Mouse (Mus musculus) small intestine, adult 2 months (tissue): ENCODE data around the gene Tuba1c. TPM values are rescaled to one million over a fixed set of nuclear protein-coding genes. Genes with fewer than 3 reads are reported as not detected.

Source experiments
- H3K27ac ChIP-seq: fragments of 200-500 bp; 2 replicates; pipeline ENCODE4 v1.5.1; 2012; ENCODE audit warnings: low read depth, low read length, control low read depth, inconsistent platforms; ENCODE audit not compliant: insufficient read depth
- H3K27me3 ChIP-seq: fragments of 200-500 bp; 2 replicates; pipeline ENCODE4 v1.6.1; 2012; ENCODE audit warnings: mild to moderate bottlenecking, moderate library complexity, low read length, inconsistent platforms; ENCODE audit not compliant: control insufficient read depth, insufficient read depth
- H3K36me3 ChIP-seq: fragments of 200-500 bp; 2 replicates; pipeline ENCODE4 v1.6.1; 2012; ENCODE audit warnings: mild to moderate bottlenecking, low read length, control low read depth, inconsistent platforms; ENCODE audit not compliant: control insufficient read depth, insufficient read depth
- H3K4me1 ChIP-seq: fragments of 200-500 bp; 2 replicates; pipeline ENCODE4 v1.6.1; 2012; ENCODE audit warnings: low read length, inconsistent platforms, mixed read lengths; ENCODE audit not compliant: control insufficient read depth, insufficient read depth, insufficient read length
- H3K4me3 ChIP-seq: fragments of 200-500 bp; 2 replicates; pipeline ENCODE4 v1.5.1; 2012; ENCODE audit warnings: low read depth, mild to moderate bottlenecking, control low read depth, inconsistent platforms, low read length, moderate library complexity
- CTCF ChIP-seq: fragments of 200-500 bp; IDR thresholded peaks from 2 replicates; pipeline ENCODE4 v1.5.1; 2012; ENCODE audit warnings: low read depth, mild to moderate bottlenecking, control low read depth, inconsistent platforms, low read length, moderate library complexity, mixed read lengths; ENCODE audit not compliant: insufficient replicate concordance, insufficient read length; ENCODE audit errors: extremely low read depth
- POLR2A ChIP-seq: fragments of 200-500 bp; IDR thresholded peaks from 2 replicates; pipeline ENCODE4 v1.6.1; 2012; ENCODE audit warnings: low read depth, mild to moderate bottlenecking, control low read depth, inconsistent platforms, low read length, moderate library complexity
- WGBS: fragments of 180-500 bp; shearing (Covaris S2); methylation state at CpG from one replicate; pipeline ENCODE4 v1.1.7; 2018; 5-methylcytosine and 5-hydroxymethylcytosine counted together
- polyA plus RNA-seq: library from polyadenylated mRNA; depleted of rRNA; stranded (reverse); fragments of >200 nt; gene quantifications from 2 replicates; pipeline ENCODE4 v1.2.3, GENCODE M21; 2012

Tuba1c gene
- polyA plus RNA-seq, 1 experiment = 382 TPM

- TF ChIP-seq POLR2A (no peak), CTCF (no peak)
- peak overlapping the region; percentile 35 for H3K27ac ChIP-seq
- peak overlapping the region; percentile 54 for H3K4me3 ChIP-seq
- 23% methylated on average over 7 of the region's 7 CpGs for WGBS
- H3K27me3 ChIP-seq = no peaks in the 10 kb centered on the region
- H3K36me3 ChIP-seq = peaks cover 29% of the 10 kb centered on the region
- H3K4me1 ChIP-seq = 0 out of 2 replicates have a peak, but pooled peaks cover 2% of the 10 kb centered on the region
Observed at GRCm38 (mm10) chr15:99032726-99033250, 3.1 kb downstream of the Tuba1c start.

DNA sequence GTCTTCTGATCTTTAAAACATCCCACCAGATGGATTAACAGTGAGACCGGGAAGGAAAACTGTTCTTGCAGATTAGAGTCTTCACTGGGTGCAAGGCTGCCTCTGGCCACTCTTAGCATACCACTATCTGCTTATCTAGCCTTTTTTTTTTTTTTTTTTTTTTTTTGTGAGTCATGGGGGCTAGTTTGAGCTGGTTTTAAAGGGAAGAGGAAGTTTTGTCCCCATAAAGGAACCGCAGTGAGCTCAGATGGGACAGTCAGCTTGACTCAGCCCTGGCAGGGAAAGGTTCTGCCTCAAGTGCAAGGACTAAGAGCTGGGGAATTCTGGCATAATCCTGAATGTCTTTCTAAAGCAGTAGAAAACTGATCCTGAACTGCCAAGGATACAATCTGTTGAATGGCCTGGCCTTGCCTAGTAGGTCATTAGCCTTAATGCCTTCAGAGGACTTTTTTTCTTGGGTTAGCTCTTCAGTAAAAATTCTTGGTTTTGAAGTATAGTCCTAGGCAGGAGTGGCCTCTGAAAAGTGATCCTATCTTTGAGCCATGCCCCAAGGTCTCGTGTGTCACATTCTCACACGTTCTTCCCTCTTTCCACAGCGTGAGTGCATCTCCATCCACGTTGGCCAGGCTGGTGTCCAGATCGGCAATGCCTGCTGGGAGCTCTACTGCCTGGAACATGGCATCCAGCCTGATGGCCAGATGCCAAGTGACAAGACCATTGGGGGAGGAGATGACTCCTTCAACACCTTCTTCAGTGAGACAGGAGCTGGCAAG, 4.0 kb downstream of the Tuba1c start:
- H3K27ac ChIP-seq = peak overlapping the region; percentile 23; the same call in 1 of the 2 replicates

DNA sequence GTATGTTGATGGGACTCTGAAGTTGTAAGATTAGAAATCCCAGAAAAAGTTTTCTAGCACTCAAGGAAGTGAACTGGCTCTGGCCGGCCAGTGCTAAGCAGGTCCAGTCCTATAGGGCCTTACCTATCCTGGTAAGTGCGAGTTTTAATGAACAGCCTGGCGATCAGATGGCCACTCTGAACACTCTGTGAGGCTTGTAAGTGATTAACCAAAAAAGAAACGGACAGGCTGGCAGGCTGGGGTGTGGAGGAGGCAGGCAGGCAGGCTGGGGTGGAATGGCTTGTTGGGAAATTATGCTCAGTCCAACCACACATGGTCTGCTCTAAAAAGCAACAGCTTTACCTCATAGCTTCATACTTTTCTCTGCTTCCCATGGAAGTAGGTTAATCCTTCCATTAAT, 5.7 kb downstream of the Tuba1c start:
- 70% methylated on average over 4 of the region's 4 CpGs for WGBS
- no peaks in the 10 kb centered on the region for H3K27me3 ChIP-seq
- no peak overlapping the region for H3K4me3 ChIP-seq
- H3K36me3 ChIP-seq = peaks cover 39% of the 10 kb centered on the region
- no peak for TF ChIP-seq POLR2A
- TF ChIP-seq CTCF = no peak
- no peaks in the 10 kb centered on the region for H3K4me1 ChIP-seq
- no peak overlapping the region for H3K27ac ChIP-seq

More for the DNA sequence above, 4.0 kb downstream of the Tuba1c start:
- peaks cover 36% of the 10 kb centered on the region for H3K36me3 ChIP-seq
- 63% methylated on average over 7 of the region's 7 CpGs for WGBS
- H3K4me3 ChIP-seq = no peak overlapping the region
- H3K27me3 ChIP-seq = no peaks in the 10 kb centered on the region
- TF ChIP-seq POLR2A = no peak
- TF ChIP-seq CTCF = no peak
- H3K4me1 ChIP-seq = no peaks in the 10 kb centered on the region

DNA sequence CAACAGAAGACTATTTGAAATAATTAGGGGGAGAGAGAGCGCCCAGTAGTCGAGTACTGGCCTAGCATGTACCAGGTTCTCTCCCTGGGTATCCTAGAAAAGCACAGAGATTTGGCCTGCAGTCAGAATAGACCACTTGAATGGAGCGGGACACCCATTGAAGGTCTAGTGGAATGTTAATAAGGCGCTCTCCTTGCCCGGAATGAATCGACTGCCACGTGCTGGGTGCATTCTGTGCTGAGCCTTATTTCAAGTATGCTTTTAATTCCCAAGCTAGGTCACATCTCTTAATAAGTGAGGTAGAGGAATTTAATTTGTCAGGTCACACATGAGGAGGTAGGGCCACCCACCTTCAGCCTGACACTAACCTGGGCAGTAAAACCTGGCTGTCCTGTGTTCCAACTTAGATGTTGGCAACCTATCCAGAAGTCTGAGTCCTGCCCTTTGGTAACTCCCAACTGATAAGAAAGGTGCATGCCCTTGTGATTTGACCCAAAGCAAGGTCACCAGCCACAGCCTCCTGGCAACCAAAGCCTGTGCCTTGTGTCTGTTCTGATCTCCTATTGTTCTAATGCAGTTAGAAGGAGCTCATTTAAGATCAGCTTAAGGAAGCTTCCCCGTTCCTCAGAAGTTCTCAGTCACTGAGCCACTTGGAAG, 6.7 kb downstream of the Tuba1c start:
- H3K27me3 ChIP-seq = no peaks in the 10 kb centered on the region
- no peak overlapping the region for H3K27ac ChIP-seq
- no peaks in the 10 kb centered on the region for H3K4me1 ChIP-seq
- no peak overlapping the region for H3K4me3 ChIP-seq
- no peak for TF ChIP-seq CTCF
- TF ChIP-seq POLR2A = no peak
- 90% methylated on average over 8 of the region's 8 CpGs for WGBS
- peaks cover 39% of the 10 kb centered on the region for H3K36me3 ChIP-seq

DNA sequence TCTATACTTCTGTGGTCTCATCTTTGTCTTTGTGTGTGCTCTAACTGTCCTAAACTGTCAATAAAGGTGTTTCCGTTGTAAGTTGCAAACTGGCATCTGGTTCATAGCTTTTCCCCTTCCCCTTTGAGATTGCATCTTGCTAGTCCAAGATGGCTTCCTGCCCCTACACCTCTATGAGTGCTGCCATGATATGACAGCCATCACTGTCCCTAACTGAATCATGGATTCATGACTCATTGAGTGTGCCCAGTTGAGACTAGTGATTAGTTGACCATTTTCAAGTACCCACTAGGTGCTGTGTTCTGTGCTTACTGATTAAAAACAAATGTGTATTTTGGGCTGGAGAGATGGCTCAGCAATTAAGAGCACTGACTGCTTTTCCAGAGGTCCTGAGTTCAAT, 8.3 kb downstream of the Tuba1c start:
- Histone ChIP-seq H3K27ac (no peak overlapping the region), H3K27me3 (no peaks in the 10 kb centered on the region), H3K4me3 (no peak overlapping the region), H3K36me3 (peaks cover 39% of the 10 kb centered on the region), H3K4me1 (no peaks in the 10 kb centered on the region; the same call in 1 of the 2 replicates)
- WGBS = 90% methylated on average over 1 of the region's 1 CpGs
- no peak for TF ChIP-seq CTCF
- no peak for TF ChIP-seq POLR2A

DNA sequence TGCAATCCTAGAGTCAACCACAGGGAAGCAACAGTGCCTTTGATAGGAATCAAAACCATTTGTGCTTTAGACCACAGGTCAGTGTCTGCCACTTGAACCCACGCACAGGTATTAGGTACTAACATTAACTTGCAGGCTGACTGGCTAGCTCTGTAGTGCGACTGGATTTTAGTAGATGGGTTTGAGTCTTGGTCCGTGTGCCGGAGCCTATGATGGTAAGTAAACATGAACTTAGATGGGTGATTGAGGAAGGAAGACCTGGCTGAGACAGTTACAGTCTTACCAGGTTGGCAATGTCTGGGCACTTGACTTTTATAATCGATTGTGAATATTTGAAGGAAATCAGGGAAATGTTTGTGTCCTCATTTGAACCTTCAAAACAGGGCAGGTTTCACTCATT, 9.1 kb downstream of the Tuba1c start:
- WGBS = 83% methylated on average over 5 of the region's 5 CpGs
- no peak overlapping the region for H3K27ac ChIP-seq
- no peak overlapping the region for H3K4me3 ChIP-seq
- TF ChIP-seq CTCF (no peak), POLR2A (no peak)
- H3K4me1 ChIP-seq = no peaks in the 10 kb centered on the region; the same call in 1 of the 2 replicates
- H3K27me3 ChIP-seq = no peaks in the 10 kb centered on the region
- peaks cover 35% of the 10 kb centered on the region for H3K36me3 ChIP-seq

DNA sequence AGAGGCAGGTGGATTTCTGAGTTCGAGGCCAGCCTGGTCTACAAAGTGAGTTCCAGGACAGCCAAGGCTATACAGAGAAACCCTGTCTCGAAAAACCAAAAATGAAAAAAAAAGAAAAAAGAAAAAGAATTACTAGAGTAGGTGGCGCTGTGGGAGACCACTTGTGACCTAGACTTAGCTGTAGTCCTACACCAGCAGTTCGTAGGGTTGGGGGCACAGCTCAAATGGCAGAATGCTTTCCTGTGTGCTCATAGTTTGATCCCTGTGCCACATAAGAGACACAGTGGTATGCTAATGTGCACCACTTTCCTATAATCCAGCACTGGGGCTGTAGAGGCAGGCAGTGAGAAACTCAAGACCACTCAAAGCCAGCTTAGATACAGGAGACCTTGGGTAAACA, 9.6 kb downstream of the Tuba1c start:
- no peak overlapping the region for H3K27ac ChIP-seq
- H3K4me1 ChIP-seq = no peaks in the 10 kb centered on the region; the same call in 1 of the 2 replicates
- H3K27me3 ChIP-seq = no peaks in the 10 kb centered on the region
- TF ChIP-seq POLR2A (no peak), CTCF (no peak)
- no peak overlapping the region for H3K4me3 ChIP-seq
- H3K36me3 ChIP-seq = peaks cover 33% of the 10 kb centered on the region
- WGBS = 81% methylated on average over 4 of the region's 4 CpGs
